Mouse (Mus musculus) embryonic fibroblast, embryonic 13.5 days (primary cell): ENCODE measurements around the gene Gm773. TPM values are rescaled to one million over a fixed set of nuclear protein-coding genes. Genes with fewer than 3 reads are reported as not detected.
"Not testable (repeated sequence)": the region's sequence is repeated elsewhere in the genome, so short reads cannot be mapped to it uniquely, and the experiment has no call there.

ENCODE experiments used
- H3K27ac ChIP-seq: 2 replicates; pipeline ENCODE4 v1.5.1; 2012; ENCODE audit warnings: low read length, control low read depth, inconsistent platforms; ENCODE audit not compliant: insufficient read depth
- H3K4me1 ChIP-seq: 2 replicates; pipeline ENCODE4 v1.6.1; 2011; ENCODE audit warnings: low read length; ENCODE audit not compliant: control insufficient read depth, insufficient read depth
- H3K4me3 ChIP-seq: 2 replicates; pipeline ENCODE4 v1.5.1; 2011; ENCODE audit warnings: mild to moderate bottlenecking, control low read depth, low read length; ENCODE audit not compliant: insufficient read depth
- CTCF ChIP-seq: IDR thresholded peaks from 2 replicates; pipeline ENCODE4 v1.5.1; 2011; ENCODE audit warnings: mild to moderate bottlenecking, control low read depth, low read length, moderate library complexity, borderline replicate concordance; ENCODE audit not compliant: insufficient read depth
- POLR2A ChIP-seq: IDR thresholded peaks from 2 replicates; pipeline ENCODE4 v1.6.1; 2011; ENCODE audit warnings: low read depth, mild to moderate bottlenecking, control low read depth, low read length, moderate library complexity
- polyA plus RNA-seq: library from polyadenylated mRNA; stranded (reverse); fragments of >200 nt; gene quantifications from 2 replicates; pipeline ENCODE4 v1.2.4, GENCODE M21; 2011; ENCODE audit warnings: low read depth; ENCODE audit not compliant: missing spikeins, insufficient read length

The Gm773 gene
- polyA plus RNA-seq: not detected in 2 replicates

GRCm38 (mm10) chrX:56212771-56213170 lies at the start of gene Gm773:
TSS of gene Gm773 (minus strand) at chrX:56212881.
- H3K27ac ChIP-seq: no peak within 1 kb of the TSS
- H3K4me3 ChIP-seq: no peak within 1 kb of the TSS
- TF ChIP-seq POLR2A (no peak), CTCF (no peak)
- H3K4me1 ChIP-seq: no peaks in the 10 kb centered on the region

GRCm38 (mm10) chrX:56186449-56186848 lies 26.2 kb downstream of the Gm773 start:
- H3K4me1 ChIP-seq, H3K27ac ChIP-seq, H3K4me3 ChIP-seq: not testable (repeated sequence)

- no peak overlapping the region for H3K4me3 ChIP-seq
- no peak overlapping the region for H3K27ac ChIP-seq
- TF ChIP-seq POLR2A (no peak), CTCF (no peak)
- no peaks in the 10 kb centered on the region for H3K4me1 ChIP-seq
Observed at GRCm38 (mm10) chrX:56151396-56151795, 61.3 kb downstream of the Gm773 start.

Other genes starting within 250 kb of the Gm773 start
- gene 3830403N18Rik, start 76.3 kb downstream of the Gm773 start, polyA plus RNA-seq: 1.4 and 1.9 TPM in 2 replicates
- 10.7 and 12.3 TPM in 2 replicates for gene Zfp449, start 133.5 kb upstream of the Gm773 start, polyA plus RNA-seq
- 0.75 TPM in 1 of 2 replicates, not detected in the other for gene Smim10l2a, start 161.7 kb upstream of the Gm773 start, polyA plus RNA-seq
- 3.3 and 3.9 TPM in 2 replicates for gene Gm2174, start 235.1 kb upstream of the Gm773 start, polyA plus RNA-seq
- gene Ints6l, start 242.0 kb upstream of the Gm773 start, polyA plus RNA-seq: 10.2 and 16.1 TPM in 2 replicates